Mouse (Mus musculus) Patski (cell line): Measurements from ENCODE around the gene Selenot. TPM values are rescaled to one million over a fixed set of nuclear protein-coding genes. Genes with fewer than 3 reads are reported as not detected.

Source experiments
- ATAC-seq: fragments of 100-300 bp; one replicate; pipeline ENCODE4 v1.8.0; 2021
- CTCF ChIA-PET: fragments of 350-600 bp; sonication (Branson Sonifier 250); formaldehyde crosslinking; loops from one replicate; lab custom pipeline; 2022; ENCODE audit warnings: inconsistent platforms; lab: Charles Lee
- POLR2A ChIA-PET: fragments of 350-600 bp; sonication (Branson Sonifier 250); formaldehyde crosslinking; loops from one replicate; lab custom pipeline; 2022; ENCODE audit warnings: antibody characterized with exemption, inconsistent platforms; lab: Charles Lee
- DNase-seq: peaks from one replicate; pipeline ENCODE4 v3.0.0-alpha.2; 2011; ENCODE audit warnings: low read depth, low spot score
- H3K27me3 ChIP-seq: fragments of 371-371 bp; one replicate; pipeline ENCODE4 v1.5.1; 2021
- CTCF ChIP-seq: fragments of 100-300 bp; IDR thresholded peaks from one replicate; pipeline ENCODE4 v1.5.1; 2021
- in situ Hi-C: fragments of 300-500 bp; cut with MboI; formaldehyde crosslinking; loops from 3 replicates; pipeline ENCODE4 v1.11.1; 2018; ENCODE audit warnings: low pct_unique_long_range_greater_than_20kb, mixed read lengths
- polyA plus RNA-seq: library from polyadenylated mRNA; unstranded; gene quantifications from one replicate; pipeline ENCODE4 v1.2.3, GENCODE M21; 2021

The Selenot gene
- 211 TPM for polyA plus RNA-seq

GRCm38 (mm10) chr3:58576137-58577066, at the start of gene Selenot:
Gene Selenot (plus strand): TSS chr3:58576636.
- peak; percentile 96 for DNase-seq
- POLR2A ChIA-PET, result interaction anchor here (0.6 to 3.5 kb wide), 9 partner anchors 8 to 484 kb away, joined by 3 to 18 read pairs (median 3); no protein-coding TSS in a partner anchor
- H3K27me3 ChIP-seq, result no peaks in the 10 kb centered on the region
- in situ Hi-C loops, result no loop called here
- CTCF ChIA-PET, result interaction anchor here (1.0 to 2.7 kb wide), 5 partner anchors 9 to 67 kb away, joined by 3 to 24 read pairs (median 4); no protein-coding TSS in a partner anchor
- no peak for TF ChIP-seq CTCF
- peak; percentile 80 for ATAC-seq

- no peak for ATAC-seq
- ChIA-PET CTCF (interaction anchor here (0.7 kb wide), 1 partner anchor 29 kb away, joined by 3 read pairs; no protein-coding TSS in a partner anchor), POLR2A (no interaction called here)
- DNase-seq, result no peak
- in situ Hi-C loops, result no loop called here
- TF ChIP-seq CTCF, result no peak
- no peaks in the 10 kb centered on the region for H3K27me3 ChIP-seq
Observed at GRCm38 (mm10) chr3:58536573-58536972, 39.9 kb upstream of the Selenot start.

GRCm38 (mm10) chr3:58552001-58552811, 24.2 kb upstream of the Selenot start:
- CTCF ChIA-PET, result interaction anchor here (0.8 to 1.0 kb wide), 2 partner anchors 14 to 18 kb away, joined by 3 read pairs; no protein-coding TSS in a partner anchor
- TF ChIP-seq CTCF, result no peak
- DNase-seq (no peak), ATAC-seq (no peak)
- in situ Hi-C loops, result no loop called here
- POLR2A ChIA-PET, result interaction anchor here (0.6 kb wide), 1 partner anchor 8 kb away, joined by 4 read pairs; no protein-coding TSS in a partner anchor
- H3K27me3 ChIP-seq, result no peaks in the 10 kb centered on the region

- ChIA-PET CTCF (interaction anchor here (1.3 kb wide), 1 partner anchor 15 kb away, joined by 4 read pairs; no protein-coding TSS in a partner anchor), POLR2A (no interaction called here)
- no peak for TF ChIP-seq CTCF
- DNase-seq (no peak), ATAC-seq (no peak)
- in situ Hi-C loops, result no loop called here
- H3K27me3 ChIP-seq, result no peaks in the 10 kb centered on the region
Observed at GRCm38 (mm10) chr3:58556649-58557048, 19.8 kb upstream of the Selenot start.

GRCm38 (mm10) chr3:58559887-58560286, 16.5 kb upstream of the Selenot start:
- no peaks in the 10 kb centered on the region for H3K27me3 ChIP-seq
- TF ChIP-seq CTCF, result no peak
- ATAC-seq (no peak), DNase-seq (no peak)
- POLR2A ChIA-PET, result no interaction called here
- CTCF ChIA-PET, result no interaction called here
- in situ Hi-C loops, result no loop called here

GRCm38 (mm10) chr3:58561437-58561836, 15.0 kb upstream of the Selenot start:
- ChIA-PET POLR2A (no interaction called here), CTCF (interaction anchor here (1.1 to 1.3 kb wide), 2 partner anchors 13 to 134 kb away, joined by 3 read pairs; no protein-coding TSS in a partner anchor)
- ATAC-seq (peak; percentile 91), DNase-seq (no peak)
- TF ChIP-seq CTCF, result no peak
- in situ Hi-C loops, result no loop called here
- no peaks in the 10 kb centered on the region for H3K27me3 ChIP-seq

GRCm38 (mm10) chr3:58570821-58571220, 5.6 kb upstream of the Selenot start:
- ATAC-seq (no peak), DNase-seq (no peak)
- no peaks in the 10 kb centered on the region for H3K27me3 ChIP-seq
- CTCF ChIA-PET, result no interaction called here
- in situ Hi-C loops, result no loop called here
- POLR2A ChIA-PET, result no interaction called here
- TF ChIP-seq CTCF, result no peak

GRCm38 (mm10) chr3:58577067-58577503, 649 bp downstream of the Selenot start:
- no peaks in the 10 kb centered on the region for H3K27me3 ChIP-seq
- no peak for DNase-seq
- in situ Hi-C loops, result no loop called here
- TF ChIP-seq CTCF, result no peak
- peak; percentile 82 for ATAC-seq
- ChIA-PET POLR2A (interaction anchor here (0.6 to 3.5 kb wide), 9 partner anchors 8 to 102 kb away, joined by 3 to 18 read pairs (median 4); no protein-coding TSS in a partner anchor), CTCF (interaction anchor here (1.0 to 2.7 kb wide), 8 partner anchors 9 to 93 kb away, joined by 3 to 24 read pairs (median 4); no protein-coding TSS in a partner anchor)

GRCm38 (mm10) chr3:58577506-58578050, 1.1 kb downstream of the Selenot start:
- in situ Hi-C loops, result no loop called here
- ChIA-PET POLR2A (interaction anchor here (0.6 to 3.5 kb wide), 5 partner anchors 10 to 71 kb away, joined by 4 to 18 read pairs (median 5); no protein-coding TSS in a partner anchor), CTCF (interaction anchor here (1.0 to 2.7 kb wide), 7 partner anchors 11 to 92 kb away, joined by 3 to 24 read pairs (median 4); no protein-coding TSS in a partner anchor)
- TF ChIP-seq CTCF, result no peak
- ATAC-seq (no peak), DNase-seq (no peak)
- no peaks in the 10 kb centered on the region for H3K27me3 ChIP-seq
